Mouse (Mus musculus) forebrain, embryonic 10.5 days (tissue): Measurements from ENCODE around the gene Oat. TPM values are rescaled to one million over a fixed set of nuclear protein-coding genes. Genes with fewer than 3 reads are reported as not detected.

Experiments
- DNase-seq: peaks from one replicate; pipeline ENCODE4 v3.0.0-alpha.2; 2017; ENCODE audit warnings: low spot score; ENCODE audit errors: extremely low spot score
- H3K27ac ChIP-seq: fragments of 300-500 bp; sonication (generic); 2 replicates; pipeline ENCODE4 v1.5.1; 2016; ENCODE audit warnings: mild to moderate bottlenecking
- H3K27me3 ChIP-seq: fragments of 300-500 bp; sonication (generic); 2 replicates; pipeline ENCODE4 v1.6.1; 2016; ENCODE audit warnings: mild to moderate bottlenecking; ENCODE audit not compliant: poor library complexity, severe bottlenecking
- H3K36me3 ChIP-seq: fragments of 300-500 bp; sonication (generic); replicated peaks from 2 replicates; pipeline ENCODE4 v1.6.1; 2016; ENCODE audit warnings: mild to moderate bottlenecking, moderate library complexity
- H3K4me1 ChIP-seq: fragments of 300-500 bp; sonication (generic); 2 replicates; pipeline ENCODE4 v1.6.1; 2016
- H3K4me3 ChIP-seq: fragments of 300-500 bp; sonication (generic); 2 replicates; pipeline ENCODE4 v1.5.1; 2016; ENCODE audit warnings: mild to moderate bottlenecking, moderate library complexity
- H3K9me3 ChIP-seq: fragments of 300-500 bp; sonication (generic); 2 replicates; pipeline ENCODE4 v1.6.1; 2016; ENCODE audit warnings: mild to moderate bottlenecking, moderate library complexity
- WGBS: fragments of 180-500 bp; shearing (Covaris S2); methylation state at CpG from one replicate; pipeline ENCODE4 v1.1.7; 2016; 5-methylcytosine and 5-hydroxymethylcytosine counted together
- polyA plus RNA-seq: library from polyadenylated mRNA; unstranded; fragments of >200 nt; fragmentation: Nextera tagmentation; extraction: Ambion mirVana; gene quantifications from 2 replicates; pipeline ENCODE4 v1.2.1, GENCODE M21; 2016

The Oat gene
- polyA plus RNA-seq = 126 and 129 TPM in 2 replicates

- peak within 1 kb of the TSS; percentile 93 for H3K27ac ChIP-seq
- peaks cover 43% of the 10 kb centered on the region for H3K27me3 ChIP-seq
- WGBS = under 1% methylated on average over 49 of the region's 49 CpGs
- H3K36me3 ChIP-seq = no peaks in the 10 kb centered on the region
- no peaks in the 10 kb centered on the region for H3K9me3 ChIP-seq
- peak; percentile 97 for DNase-seq
- peak within 1 kb of the TSS; percentile 73 for H3K4me3 ChIP-seq
- H3K4me1 ChIP-seq = peaks cover 42% of the 10 kb centered on the region
Observed at GRCm38 (mm10) chr7:132576116-132576650, at the start of gene Oat. Gene Oat (minus strand): TSS chr7:132576398.

DNA sequence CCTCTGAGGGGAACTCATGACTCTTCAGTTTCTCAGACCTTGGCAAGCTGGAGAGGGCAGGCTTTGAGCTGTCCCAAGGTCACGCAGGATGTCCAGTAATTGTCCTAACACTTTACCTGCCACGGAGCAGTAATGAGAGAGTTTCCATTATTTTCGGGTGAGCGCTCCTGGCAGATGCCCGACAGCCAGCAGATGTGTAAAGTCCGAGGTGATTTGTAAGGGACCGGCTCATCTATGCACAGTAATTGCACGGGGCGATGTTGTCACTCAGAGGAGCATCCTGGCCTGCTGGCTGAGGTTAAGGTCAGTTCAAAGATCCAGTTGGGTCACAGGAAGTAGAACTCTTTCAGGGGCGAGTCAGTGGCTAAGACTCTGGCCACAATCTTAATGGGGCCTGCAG is 48.0 kb upstream of the Oat start:
- no peaks in the 10 kb centered on the region for H3K4me1 ChIP-seq
- no peak overlapping the region for H3K27ac ChIP-seq
- 78% methylated on average over 10 of the region's 10 CpGs for WGBS
- no peaks in the 10 kb centered on the region for H3K36me3 ChIP-seq
- DNase-seq = no peak
- peaks cover 12% of the 10 kb centered on the region for H3K27me3 ChIP-seq
- no peak overlapping the region for H3K4me3 ChIP-seq
- no peaks in the 10 kb centered on the region for H3K9me3 ChIP-seq

DNA sequence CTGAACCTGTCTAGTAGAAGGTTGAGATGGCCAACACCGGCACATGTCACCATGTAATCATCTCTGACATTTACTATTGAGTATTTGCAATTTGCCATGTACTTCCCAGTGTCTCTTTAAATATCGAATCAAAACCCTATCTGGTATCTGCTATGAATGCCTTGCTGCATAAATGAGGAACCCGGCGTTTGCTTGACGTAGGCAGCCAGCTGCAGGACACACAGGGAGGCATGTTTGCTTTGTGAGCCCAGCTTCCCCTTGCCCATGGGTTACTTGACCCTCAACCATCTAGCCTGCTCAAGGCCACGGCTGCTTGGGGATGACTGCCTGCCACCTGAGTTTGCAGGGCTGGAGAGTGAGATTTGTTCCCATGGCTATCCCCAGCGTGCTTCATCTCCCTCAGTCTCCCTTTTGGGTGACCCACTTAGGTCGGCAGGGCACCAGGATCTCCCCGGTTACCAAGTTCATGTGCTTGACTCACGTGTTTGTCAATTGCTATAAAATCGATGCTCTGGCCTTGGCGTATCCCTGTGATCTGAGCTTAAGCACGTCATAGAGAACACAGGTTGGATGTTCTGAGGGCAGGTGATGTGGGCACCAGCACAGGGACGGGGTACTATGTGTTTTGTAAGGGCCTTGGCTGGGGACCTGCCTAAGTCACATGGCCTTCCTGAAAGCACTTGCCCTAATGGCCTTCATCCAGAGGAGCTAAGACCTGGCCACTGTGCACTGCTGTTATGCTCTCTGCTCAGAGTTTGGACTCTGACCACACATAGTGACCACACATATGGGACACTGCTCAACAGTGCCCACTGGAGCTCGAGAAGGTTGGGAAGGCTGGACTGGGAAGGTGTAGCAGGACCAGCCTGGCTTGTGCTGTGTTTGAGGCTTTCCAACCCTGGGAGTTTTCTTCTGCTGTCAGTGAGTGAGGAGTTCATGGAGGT is 44.0 kb upstream of the Oat start:
- Histone ChIP-seq H3K4me1 (peaks cover 18% of the 10 kb centered on the region), H3K9me3 (no peaks in the 10 kb centered on the region), H3K27ac (no peak overlapping the region), H3K27me3 (peaks cover 34% of the 10 kb centered on the region), H3K4me3 (no peak overlapping the region), H3K36me3 (no peaks in the 10 kb centered on the region)
- DNase-seq = no peak
- 90% methylated on average over 15 of the region's 15 CpGs for WGBS

GRCm38 (mm10) chr7:132619549-132619948 is 43.4 kb upstream of the Oat start:
- H3K4me3 ChIP-seq = no peak overlapping the region
- H3K4me1 ChIP-seq = peaks cover 23% of the 10 kb centered on the region
- H3K27me3 ChIP-seq = peaks cover 41% of the 10 kb centered on the region
- no peak overlapping the region for H3K27ac ChIP-seq
- DNase-seq = no peak
- 95% methylated on average over 8 of the region's 8 CpGs for WGBS
- H3K9me3 ChIP-seq = no peaks in the 10 kb centered on the region
- no peaks in the 10 kb centered on the region for H3K36me3 ChIP-seq

GRCm38 (mm10) chr7:132617021-132617564 is 40.9 kb upstream of the Oat start:
- Histone ChIP-seq H3K36me3 (no peaks in the 10 kb centered on the region), H3K27ac (peak overlapping the region; percentile 49), H3K9me3 (no peaks in the 10 kb centered on the region), H3K4me1 (peaks cover 23% of the 10 kb centered on the region), H3K4me3 (no peak overlapping the region), H3K27me3 (peaks cover 41% of the 10 kb centered on the region)
- WGBS = 81% methylated on average over 5 of the region's 5 CpGs
- no peak for DNase-seq

DNA sequence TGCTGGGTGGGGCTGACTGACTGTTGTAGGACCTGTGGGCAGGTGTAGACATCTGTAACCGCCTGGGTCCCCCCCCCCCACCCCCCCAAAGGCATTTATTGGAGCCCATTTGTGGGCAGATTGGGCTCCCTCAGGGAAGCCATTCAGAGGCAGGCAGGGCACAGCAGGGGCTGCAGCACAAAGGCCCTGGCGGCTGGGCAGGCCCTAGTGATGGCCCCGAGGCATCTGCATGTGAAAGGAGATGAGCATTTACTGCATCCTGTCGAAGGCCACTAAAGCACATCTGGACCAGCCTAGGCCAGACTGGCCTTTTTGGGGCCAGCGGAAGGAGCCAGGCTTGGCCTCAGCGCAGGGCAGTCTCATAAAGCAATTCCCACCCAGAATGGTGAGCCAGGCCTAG is 40.2 kb upstream of the Oat start:
- WGBS = 9% methylated on average over 6 of the region's 6 CpGs
- Histone ChIP-seq H3K4me3 (no peak overlapping the region), H3K4me1 (peaks cover 26% of the 10 kb centered on the region), H3K36me3 (no peaks in the 10 kb centered on the region), H3K27me3 (peaks cover 38% of the 10 kb centered on the region), H3K9me3 (no peaks in the 10 kb centered on the region), H3K27ac (peak overlapping the region; percentile 49)
- DNase-seq = no peak

- no peak for DNase-seq
- no peak overlapping the region for H3K4me3 ChIP-seq
- peaks cover 35% of the 10 kb centered on the region for H3K27me3 ChIP-seq
- H3K27ac ChIP-seq = 0 out of 2 replicates have a peak overlapping the region, but pooled peaks have one; percentile 8
- no peaks in the 10 kb centered on the region for H3K9me3 ChIP-seq
- H3K4me1 ChIP-seq = peaks cover 34% of the 10 kb centered on the region
- no peaks in the 10 kb centered on the region for H3K36me3 ChIP-seq
- 16% methylated on average over 3 of the region's 3 CpGs for WGBS
Observed at GRCm38 (mm10) chr7:132615346-132615745, 39.1 kb upstream of the Oat start.

- H3K27ac ChIP-seq = no peak overlapping the region
- no peak for DNase-seq
- H3K36me3 ChIP-seq = no peaks in the 10 kb centered on the region
- H3K9me3 ChIP-seq = no peaks in the 10 kb centered on the region
- 96% methylated on average over 8 of the region's 8 CpGs for WGBS
- H3K27me3 ChIP-seq = peaks cover 60% of the 10 kb centered on the region
- H3K4me1 ChIP-seq = peaks cover 32% of the 10 kb centered on the region
- H3K4me3 ChIP-seq = no peak overlapping the region
Observed at GRCm38 (mm10) chr7:132611530-132611929, 35.3 kb upstream of the Oat start.

GRCm38 (mm10) chr7:132610468-132611318 is 34.5 kb upstream of the Oat start, which contains the start of gene Lhpp:
Gene Lhpp (plus strand): TSS chr7:132610638.
- peak within 1 kb of the TSS; percentile 85 for H3K27ac ChIP-seq
- H3K9me3 ChIP-seq = no peaks in the 10 kb centered on the region
- 8% methylated on average over 44 of the region's 44 CpGs for WGBS
- peaks cover 24% of the 10 kb centered on the region for H3K4me1 ChIP-seq
- no peaks in the 10 kb centered on the region for H3K36me3 ChIP-seq
- peaks cover 61% of the 10 kb centered on the region for H3K27me3 ChIP-seq
- DNase-seq = peak; percentile 89
- peak within 1 kb of the TSS; percentile 70 for H3K4me3 ChIP-seq

DNA sequence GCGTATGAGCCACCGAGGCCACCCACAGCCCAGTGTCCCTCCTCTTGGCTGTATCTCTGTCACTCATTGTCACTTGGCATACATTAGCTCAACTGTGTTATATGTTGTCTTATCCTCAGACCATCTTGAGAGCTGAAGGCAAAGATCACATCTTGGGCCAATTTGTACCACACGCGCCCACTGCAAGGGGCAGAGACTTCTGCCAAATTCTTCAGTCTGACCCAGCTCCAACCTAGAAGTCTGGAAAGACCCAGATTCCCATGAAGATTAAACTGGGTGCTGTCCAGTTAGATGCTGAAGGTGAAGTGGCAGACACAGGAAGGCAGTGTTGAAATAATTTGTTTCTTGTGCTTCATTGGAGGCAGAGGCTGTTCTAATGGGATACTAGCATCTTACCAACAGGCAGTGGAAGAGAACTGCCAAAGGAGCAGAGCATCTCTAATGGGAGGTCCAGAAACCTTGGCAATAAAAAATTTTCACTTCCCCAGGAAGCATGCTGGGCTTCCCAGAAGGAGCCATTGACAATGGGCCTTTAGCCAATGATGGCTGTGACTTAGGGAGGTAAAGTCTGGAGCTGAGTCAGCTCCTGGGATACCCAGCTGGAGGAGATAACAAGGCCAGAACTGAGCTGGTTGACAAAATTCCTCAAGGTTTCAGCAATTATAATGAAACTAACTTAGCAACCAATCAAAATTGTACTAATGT is 32.3 kb upstream of the Oat start:
- H3K27ac ChIP-seq = no peak overlapping the region
- no peaks in the 10 kb centered on the region for H3K36me3 ChIP-seq
- H3K4me3 ChIP-seq = no peak overlapping the region
- H3K9me3 ChIP-seq = no peaks in the 10 kb centered on the region
- H3K4me1 ChIP-seq = peaks cover 14% of the 10 kb centered on the region
- peaks cover 66% of the 10 kb centered on the region for H3K27me3 ChIP-seq
- DNase-seq = no peak
- WGBS = 98% methylated on average over 4 of the region's 4 CpGs

- H3K9me3 ChIP-seq = no peaks in the 10 kb centered on the region
- peaks cover 14% of the 10 kb centered on the region for H3K4me1 ChIP-seq
- H3K36me3 ChIP-seq = no peaks in the 10 kb centered on the region
- H3K27ac ChIP-seq = no peak overlapping the region
- DNase-seq = no peak
- no peak overlapping the region for H3K4me3 ChIP-seq
- 71% methylated on average over 5 of the region's 5 CpGs for WGBS
- H3K27me3 ChIP-seq = peaks cover 93% of the 10 kb centered on the region
Observed at GRCm38 (mm10) chr7:132605689-132606088, 29.5 kb upstream of the Oat start.

GRCm38 (mm10) chr7:132604720-132605119 is 28.5 kb upstream of the Oat start:
- DNase-seq = no peak
- H3K4me3 ChIP-seq = no peak overlapping the region
- H3K9me3 ChIP-seq = no peaks in the 10 kb centered on the region
- H3K4me1 ChIP-seq = peaks cover 17% of the 10 kb centered on the region
- H3K36me3 ChIP-seq = no peaks in the 10 kb centered on the region
- peaks cover 98% of the 10 kb centered on the region for H3K27me3 ChIP-seq
- WGBS = 89% methylated on average over 4 of the region's 4 CpGs
- H3K27ac ChIP-seq = no peak overlapping the region
